ENCODE assay signal across 8 mouse cellular contexts in genomic region chr13:38037811-38038210, GRCm38 (mm10). TPM values are rescaled to one million over a fixed set of nuclear protein-coding genes. Genes with fewer than 3 reads are reported as not detected.
A peak's percentile ranks its signal among the peaks of the same experiment; 100 is the strongest.
DNase-seq lines count a peak whose midpoint lies in the region; ATAC-seq and TF ChIP-seq lines count a peak whose summit lies in the region.

No protein-coding gene starts in this region.

- H3K79me2 ChIP-seq in liver, adult 2 months (ENCODE audit: control insufficient read depth, insufficient read depth, low read length): peaks cover 8% of the 10 kb centered on the region; the same call in 1 of the 2 replicates

- intact Hi-C loops in left cerebral cortex, postnatal 25 days (cut with DNase I): loop anchor here (2.0 to 5.0 kb wide), 3 partner anchors 43 to 601 kb away; partner anchors contain the start of gene Ssr1

- no peak for ATAC-seq in heart, embryonic 15.5 days (replicated peaks; ENCODE audit: insufficient number of reproducible peaks, insufficient read depth, low FRiP score, low read depth)
- no peak for ATAC-seq in limb, embryonic 11.5 days (ENCODE audit: insufficient number of reproducible peaks, low FRiP score, low TSS enrichment, low read depth)

- H3K36me3 ChIP-seq in liver, adult 2 months (ENCODE audit: control insufficient read depth, insufficient read depth, low read length): peaks cover 21% of the 10 kb centered on the region
- H3K36me3 ChIP-seq in heart, embryonic 15.5 days: peaks cover 31% of the 10 kb centered on the region
- peaks cover 4% of the 10 kb centered on the region for H3K36me3 ChIP-seq in limb, embryonic 11.5 days (ENCODE audit: control insufficient read depth, insufficient read depth, low read length)

- peak; percentile 8 for DNase-seq in liver, adult 2 months (ENCODE audit: extremely low read depth, low read depth, low spot score)
- DNase-seq in liver: no peak
- no peak for DNase-seq in limb, embryonic 11.5 days (ENCODE audit: low spot score)
- peak; percentile 16 for DNase-seq in neural tube, embryonic 10.5 days (ENCODE audit: extremely low spot score, low spot score)
- DNase-seq in left cerebral cortex, postnatal 25 days (ENCODE audit: low spot score in 2 of 2): no peak
- DNase-seq in c-Kit-positive CD71-positive TER-119-positive erythroid progenitor cells, embryonic 14.5 days (ENCODE audit: low spot score): no peak

- 25% methylated on average over 12 of the region's 12 CpGs for WGBS in liver, adult 2 months
- WGBS in bone marrow, adult 2 months: 2% methylated on average over 12 of the region's 12 CpGs
- 33% methylated on average over 12 of the region's 12 CpGs for WGBS in heart, embryonic 15.5 days
- 46% methylated on average over 12 of the region's 12 CpGs for WGBS in limb, embryonic 11.5 days

- TF ChIP-seq POLR2A in liver, adult 2 months (IDR thresholded peaks at IDR 0.05; ENCODE audit: extremely low read depth, insufficient read depth, low read length): no peak
- TF ChIP-seq POLR2A in bone marrow, adult 2 months (IDR thresholded peaks at IDR 0.05; ENCODE audit: borderline replicate concordance, control insufficient read depth, low read depth, low read length): no peak

- TF ChIP-seq CTCF in liver, adult 2 months (IDR thresholded peaks at IDR 0.05; ENCODE audit: low read depth, low read length): no peak
- no peak for TF ChIP-seq CTCF in bone marrow, adult 2 months (IDR thresholded peaks at IDR 0.05; ENCODE audit: control insufficient read depth, insufficient read depth, low read length)

- H3K9ac ChIP-seq in liver, adult 2 months (ENCODE audit: low read depth, low read length): peak overlapping the region; percentile 82; the same call in 1 of the 2 replicates
- peak overlapping the region; percentile 88 for H3K9ac ChIP-seq in heart, embryonic 15.5 days
- peak overlapping the region; percentile 73 for H3K9ac ChIP-seq in limb, embryonic 11.5 days (ENCODE audit: low read length)

- no peaks in the 10 kb centered on the region for H3K27me3 ChIP-seq in liver, adult 2 months (ENCODE audit: control insufficient read depth, insufficient read depth, low read length)
- H3K27me3 ChIP-seq in heart, embryonic 15.5 days: no peaks in the 10 kb centered on the region
- H3K27me3 ChIP-seq in limb, embryonic 11.5 days (ENCODE audit: control insufficient read depth, insufficient read depth, low read length): no peaks in the 10 kb centered on the region

- H3K9me3 ChIP-seq in heart, embryonic 15.5 days (replicated peaks): no peaks in the 10 kb centered on the region
- H3K9me3 ChIP-seq in limb, embryonic 11.5 days (ENCODE audit: control insufficient read depth, low read length): no peaks in the 10 kb centered on the region

- peak overlapping the region; percentile 81 for H3K4me2 ChIP-seq in heart, embryonic 15.5 days
- H3K4me2 ChIP-seq in limb, embryonic 11.5 days (ENCODE audit: low read depth, severe bottlenecking): peak overlapping the region; percentile 79

- peak overlapping the region; percentile 83 for H3K4me3 ChIP-seq in liver, adult 2 months (ENCODE audit: insufficient read depth, low read depth, low read length)
- H3K4me3 ChIP-seq in bone marrow, adult 2 months (replicated peaks; ENCODE audit: control insufficient read depth, low read depth, low read length): peak overlapping the region; percentile 86
- peak overlapping the region; percentile 77 for H3K4me3 ChIP-seq in heart, embryonic 15.5 days
- H3K4me3 ChIP-seq in limb, embryonic 11.5 days (ENCODE audit: low read depth, low read length): peak overlapping the region; percentile 66

- peaks cover 9% of the 10 kb centered on the region; the same call in 1 of the 2 replicates for H3K4me1 ChIP-seq in liver, adult 2 months (ENCODE audit: control insufficient read depth, insufficient read depth, low read length)
- peaks cover 1% of the 10 kb centered on the region; the same call in 1 of the 2 replicates for H3K4me1 ChIP-seq in bone marrow, adult 2 months (ENCODE audit: control insufficient read depth, insufficient read depth, low read length)
- H3K4me1 ChIP-seq in heart, embryonic 15.5 days (replicated peaks): peaks cover 19% of the 10 kb centered on the region
- H3K4me1 ChIP-seq in limb, embryonic 11.5 days (ENCODE audit: control insufficient read depth, insufficient read depth, low read length): no peaks in the 10 kb centered on the region

- no peak overlapping the region for H3K27ac ChIP-seq in liver, adult 2 months (replicated peaks; ENCODE audit: insufficient read depth, low read depth, low read length)
- H3K27ac ChIP-seq in bone marrow, adult 2 months (ENCODE audit: control insufficient read depth, insufficient read depth, low read depth, low read length, poor library complexity): peak overlapping the region; percentile 72; the same call in 1 of the 2 replicates
- H3K27ac ChIP-seq in heart, embryonic 15.5 days: peak overlapping the region; percentile 86; the same call in 1 of the 2 replicates
- no peak overlapping the region for H3K27ac ChIP-seq in limb, embryonic 11.5 days (replicated peaks; ENCODE audit: low read depth, low read length)

RNA-seq across cellular contexts. Expression of gene Cage1, which starts 0.9 kb away (rescaled TPM):
- 0.54 and 0.55 TPM in 2 replicates for total RNA-seq in liver, adult 2 months (2014; rRNA removed)
- polyA plus RNA-seq in liver, adult 2 months (2012; rRNA removed): 0.06 and 0.17 TPM in 2 replicates
- 0.70 and 0.74 TPM in 2 replicates for polyA plus RNA-seq in bone marrow, adult 2 months (2011; ENCODE audit: insufficient read depth, insufficient read length, low replicate concordance, missing spikeins)
- polyA plus RNA-seq in heart, embryonic 15.5 days (2015; fragmentation: Nextera tagmentation; extraction: Ambion mirVana): 1.00 and 1.3 TPM in 2 replicates
- polyA plus RNA-seq in limb, embryonic 11.5 days (2014; fragmentation: Nextera tagmentation; extraction: Ambion mirVana): 0.96 and 0.99 TPM in 2 replicates
- total RNA-seq in left cerebral cortex, postnatal 25 days (2021): 1 to 10 TPM; 5.3 to 5.4 TPM

RNA-seq across cellular contexts. Expression of gene Riok1, which starts 1.0 kb away (rescaled TPM):
- total RNA-seq in liver, adult 2 months (2014; rRNA removed): 11.1 and 15.9 TPM in 2 replicates
- 4.3 and 8.0 TPM in 2 replicates for polyA plus RNA-seq in liver, adult 2 months (2012; rRNA removed)
- 22.4 and 40.9 TPM in 2 replicates for polyA plus RNA-seq in bone marrow, adult 2 months (2011; ENCODE audit: insufficient read depth, insufficient read length, low replicate concordance, missing spikeins)
- polyA plus RNA-seq in heart, embryonic 15.5 days (2015; fragmentation: Nextera tagmentation; extraction: Ambion mirVana): 29.6 and 31.3 TPM in 2 replicates
- 55.2 and 56.4 TPM in 2 replicates for polyA plus RNA-seq in limb, embryonic 11.5 days (2014; fragmentation: Nextera tagmentation; extraction: Ambion mirVana)
- 10 to 100 TPM; 21.4 to 25.9 TPM for total RNA-seq in left cerebral cortex, postnatal 25 days (2021)

RNA-seq across cellular contexts. Expression of gene Ssr1, which starts 43.8 kb away (rescaled TPM):
- total RNA-seq in liver, adult 2 months (2014; rRNA removed): 24.2 and 25.6 TPM in 2 replicates
- 5.9 and 6.9 TPM in 2 replicates for polyA plus RNA-seq in liver, adult 2 months (2012; rRNA removed)
- 43.0 and 56.0 TPM in 2 replicates for polyA plus RNA-seq in bone marrow, adult 2 months (2011; ENCODE audit: insufficient read depth, insufficient read length, low replicate concordance, missing spikeins)
- 78.6 and 79.1 TPM in 2 replicates for polyA plus RNA-seq in heart, embryonic 15.5 days (2015; fragmentation: Nextera tagmentation; extraction: Ambion mirVana)
- 123 and 126 TPM in 2 replicates for polyA plus RNA-seq in limb, embryonic 11.5 days (2014; fragmentation: Nextera tagmentation; extraction: Ambion mirVana)
- 10 to 100 TPM; 89.9 to 90.9 TPM for total RNA-seq in left cerebral cortex, postnatal 25 days (2021)

Comparison
In these comparisons a context has a peak if more than half of its experiments do, and no peak if none do; other contexts are left out.
1. DNase-seq: peak in liver, adult 2 months (single experiment) and neural tube, embryonic 10.5 days (single experiment); none in liver (single experiment), limb, embryonic 11.5 days (single experiment), left cerebral cortex, postnatal 25 days (0 of 2) and c-Kit-positive CD71-positive TER-119-positive erythroid progenitor cells, embryonic 14.5 days (single experiment).
2. H3K27ac ChIP-seq: peak in bone marrow, adult 2 months (single experiment) and heart, embryonic 15.5 days (single experiment); none in liver, adult 2 months (single experiment) and limb, embryonic 11.5 days (single experiment).
3. Peak in every context shown above with its lines, with median percentiles within 50 percentile points of each other: H3K4me3 ChIP-seq and H3K9ac ChIP-seq.